Mouse (Mus musculus): ENCODE measurements at regions not wholly inside any gene's neighbourhood (a gene's known extent, or its start where the extent isn't known, plus 50 kb on each side); places are given as distances from the start of the nearest gene placed in this dataset.

GRCm38 (mm10) chr3:45198994-45199589 lies 179.1 kb upstream of the Pcdh10 start:
- TF ChIP-seq CTCF (IDR thresholded peaks at IDR 0.05; ENCODE audit: borderline replicate concordance, extremely low read depth, insufficient read depth, insufficient read length) (no peak), POLR2A (IDR thresholded peaks at IDR 0.05; ENCODE audit: borderline replicate concordance, extremely low read depth, insufficient read depth, insufficient read length, poor library complexity, severe bottlenecking) (no peak)
- DNase-seq (ENCODE audit: low read depth) = no peak

GRCm38 (mm10) chr3:45204392-45205043 lies 173.7 kb upstream of the Pcdh10 start:
- peak; percentile 21 for DNase-seq (ENCODE audit: low read depth)
- TF ChIP-seq POLR2A (IDR thresholded peaks at IDR 0.05; ENCODE audit: borderline replicate concordance, extremely low read depth, insufficient read depth, insufficient read length, poor library complexity, severe bottlenecking) (no peak), CTCF (IDR thresholded peaks at IDR 0.05; ENCODE audit: borderline replicate concordance, extremely low read depth, insufficient read depth, insufficient read length) (no peak)

- peak; percentile 76 for DNase-seq (ENCODE audit: low read depth)
- TF ChIP-seq POLR2A (IDR thresholded peaks at IDR 0.05; ENCODE audit: borderline replicate concordance, extremely low read depth, insufficient read depth, insufficient read length, poor library complexity, severe bottlenecking) = no peak
- TF ChIP-seq CTCF (IDR thresholded peaks at IDR 0.05; ENCODE audit: borderline replicate concordance, extremely low read depth, insufficient read depth, insufficient read length) = no peak
Measured at GRCm38 (mm10) chr3:45231641-45232433, 146.4 kb upstream of the Pcdh10 start.

- TF ChIP-seq CTCF (IDR thresholded peaks at IDR 0.05; ENCODE audit: borderline replicate concordance, extremely low read depth, insufficient read depth, insufficient read length) (no peak), POLR2A (IDR thresholded peaks at IDR 0.05; ENCODE audit: borderline replicate concordance, extremely low read depth, insufficient read depth, insufficient read length, poor library complexity, severe bottlenecking) (no peak)
- no peak for DNase-seq (ENCODE audit: low read depth)
Measured at GRCm38 (mm10) chr3:45238457-45238856, 139.7 kb upstream of the Pcdh10 start.

- TF ChIP-seq CTCF (IDR thresholded peaks at IDR 0.05; ENCODE audit: borderline replicate concordance, extremely low read depth, insufficient read depth, insufficient read length) = no peak
- TF ChIP-seq POLR2A (IDR thresholded peaks at IDR 0.05; ENCODE audit: borderline replicate concordance, extremely low read depth, insufficient read depth, insufficient read length, poor library complexity, severe bottlenecking) = no peak
- DNase-seq (ENCODE audit: low read depth) = no peak
Measured at GRCm38 (mm10) chr3:45245456-45245855, 132.7 kb upstream of the Pcdh10 start.

GRCm38 (mm10) chr3:45246601-45247000 lies 131.6 kb upstream of the Pcdh10 start:
- no peak for DNase-seq (ENCODE audit: low read depth)
- TF ChIP-seq CTCF (IDR thresholded peaks at IDR 0.05; ENCODE audit: borderline replicate concordance, extremely low read depth, insufficient read depth, insufficient read length) = no peak
- TF ChIP-seq POLR2A (IDR thresholded peaks at IDR 0.05; ENCODE audit: borderline replicate concordance, extremely low read depth, insufficient read depth, insufficient read length, poor library complexity, severe bottlenecking) = no peak

GRCm38 (mm10) chr3:45276783-45277182 lies 101.4 kb upstream of the Pcdh10 start:
- TF ChIP-seq POLR2A (IDR thresholded peaks at IDR 0.05; ENCODE audit: borderline replicate concordance, extremely low read depth, insufficient read depth, insufficient read length, poor library complexity, severe bottlenecking) (no peak), CTCF (IDR thresholded peaks at IDR 0.05; ENCODE audit: borderline replicate concordance, extremely low read depth, insufficient read depth, insufficient read length) (no peak)
- DNase-seq (ENCODE audit: low read depth) = no peak

GRCm38 (mm10) chr3:45297242-45297853 lies 80.8 kb upstream of the Pcdh10 start:
- TF ChIP-seq POLR2A (IDR thresholded peaks at IDR 0.05; ENCODE audit: borderline replicate concordance, extremely low read depth, insufficient read depth, insufficient read length, poor library complexity, severe bottlenecking) = no peak
- TF ChIP-seq CTCF (IDR thresholded peaks at IDR 0.05; ENCODE audit: borderline replicate concordance, extremely low read depth, insufficient read depth, insufficient read length) = no peak
- peak; percentile 27 for DNase-seq (ENCODE audit: low read depth)

- no peak for DNase-seq (ENCODE audit: low read depth)
- TF ChIP-seq POLR2A (IDR thresholded peaks at IDR 0.05; ENCODE audit: borderline replicate concordance, extremely low read depth, insufficient read depth, insufficient read length, poor library complexity, severe bottlenecking) (no peak), CTCF (IDR thresholded peaks at IDR 0.05; ENCODE audit: borderline replicate concordance, extremely low read depth, insufficient read depth, insufficient read length) (peak; percentile 14; the same call in 1 of the 2 replicates)
Measured at GRCm38 (mm10) chr3:45319257-45319656, 58.9 kb upstream of the Pcdh10 start.
